Mouse (Mus musculus) kidney, postnatal 10 days (tissue): ENCODE data around the gene Ak5.
A peak's percentile ranks its signal among the peaks of the same experiment; 100 is the strongest.
"Not testable (repeated sequence)": the region's sequence is repeated elsewhere in the genome, so short reads cannot be mapped to it uniquely, and the experiment has no call there.

ENCODE experiments used
- DNase-seq: peaks from one replicate; pipeline ENCODE4 v3.0.0; 2021; ENCODE audit warnings: mixed read lengths

The Ak5 gene

DNA sequence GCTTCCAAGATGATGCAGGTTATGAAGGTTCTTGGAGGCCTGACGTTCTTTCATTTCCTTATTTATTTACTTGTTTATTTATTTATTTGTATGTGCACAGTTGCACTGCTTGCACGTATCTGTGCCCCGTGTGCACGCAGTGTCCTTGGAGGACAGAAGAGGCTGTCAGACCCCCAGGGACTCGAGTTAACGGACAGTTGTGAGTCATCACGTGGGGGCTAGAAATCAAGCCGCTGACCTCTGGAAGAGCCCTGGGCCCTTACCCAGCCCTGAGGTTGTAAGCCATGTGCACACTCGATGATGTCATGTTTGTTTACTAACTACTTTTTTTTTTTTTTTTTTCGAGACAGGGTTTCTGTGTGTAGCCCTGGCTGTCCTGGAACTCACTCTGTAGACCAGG is 197.8 kb downstream of the Ak5 start:
- no peak for DNase-seq

- peak; percentile 3 for DNase-seq
Observed at GRCm38 (mm10) chr3:152469423-152470200, 198.5 kb downstream of the Ak5 start.

GRCm38 (mm10) chr3:152468569-152469041 is 199.6 kb downstream of the Ak5 start:
- no peak for DNase-seq

GRCm38 (mm10) chr3:152468032-152468431 is 200.1 kb downstream of the Ak5 start:
- DNase-seq, result no peak

- DNase-seq, result no peak
Observed at GRCm38 (mm10) chr3:152467312-152467711, 200.8 kb downstream of the Ak5 start.

DNA sequence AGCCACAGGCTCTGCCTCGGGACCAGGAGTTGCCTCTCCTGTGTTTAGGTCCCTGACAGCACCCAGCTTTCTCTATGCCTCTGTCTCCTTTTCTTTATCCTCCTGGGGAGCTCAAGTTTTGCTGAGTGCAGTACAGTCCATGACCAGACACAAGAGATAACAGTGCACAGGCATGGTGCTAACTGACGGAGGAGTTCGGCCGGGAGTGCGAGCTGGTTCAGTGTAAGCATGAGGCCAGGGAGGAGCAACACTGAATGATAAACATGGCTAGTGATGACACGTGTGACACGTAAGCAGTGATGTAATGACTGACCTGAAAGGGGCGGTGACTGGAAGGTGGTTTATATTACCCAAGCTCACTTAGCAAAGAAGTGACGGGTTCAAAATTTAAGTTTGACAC is 201.3 kb downstream of the Ak5 start:
- DNase-seq, result no peak

DNA sequence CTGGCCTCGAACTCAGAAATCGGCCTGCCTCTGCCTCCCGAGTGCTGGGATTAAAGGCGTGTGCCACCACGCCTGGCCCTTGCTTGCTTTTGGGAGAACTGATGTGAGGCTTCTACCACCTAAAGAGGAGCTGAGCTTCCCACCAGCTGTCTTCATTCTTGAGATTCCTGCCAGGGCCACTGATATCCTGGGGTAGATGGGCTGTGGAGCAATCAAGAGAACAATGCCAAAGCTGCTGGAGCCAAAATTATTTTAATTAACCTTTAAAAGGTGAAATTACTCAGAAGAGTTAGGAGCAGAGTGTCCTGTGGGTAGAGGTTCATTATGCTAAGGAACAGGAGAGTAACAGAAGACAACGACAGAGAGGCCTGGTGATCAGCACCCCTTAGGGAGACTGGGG is 202.8 kb downstream of the Ak5 start:
- no peak for DNase-seq

GRCm38 (mm10) chr3:152464462-152464861 is 203.7 kb downstream of the Ak5 start:
- no peak for DNase-seq

- no peak for DNase-seq
Observed at GRCm38 (mm10) chr3:152462900-152463299, 205.3 kb downstream of the Ak5 start.

DNA sequence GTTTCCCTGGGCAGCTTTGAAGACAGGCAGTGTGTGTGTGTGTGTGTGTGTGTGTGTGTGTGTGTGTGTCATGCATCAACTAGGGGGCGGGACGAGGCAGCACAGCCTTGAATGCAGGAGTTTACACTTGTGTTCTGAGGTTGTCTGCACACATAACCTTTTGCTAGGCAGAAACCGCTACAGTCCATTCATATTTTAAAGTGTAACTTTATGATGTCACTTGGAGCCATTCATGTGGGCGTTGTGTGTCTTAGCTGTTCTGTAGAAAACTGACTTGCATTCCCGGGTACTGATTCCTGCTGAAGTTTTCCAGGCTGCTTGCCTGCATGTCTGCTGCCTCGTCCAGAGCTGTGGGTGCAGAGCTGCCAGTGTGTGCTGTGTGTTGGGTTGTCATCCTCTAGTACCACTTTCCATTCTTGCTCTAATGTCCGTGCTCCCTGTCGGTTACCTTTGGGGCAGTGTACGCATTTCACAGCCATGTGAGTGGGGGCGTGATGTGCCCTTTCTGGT is 206.1 kb downstream of the Ak5 start:
- no peak for DNase-seq

DNA sequence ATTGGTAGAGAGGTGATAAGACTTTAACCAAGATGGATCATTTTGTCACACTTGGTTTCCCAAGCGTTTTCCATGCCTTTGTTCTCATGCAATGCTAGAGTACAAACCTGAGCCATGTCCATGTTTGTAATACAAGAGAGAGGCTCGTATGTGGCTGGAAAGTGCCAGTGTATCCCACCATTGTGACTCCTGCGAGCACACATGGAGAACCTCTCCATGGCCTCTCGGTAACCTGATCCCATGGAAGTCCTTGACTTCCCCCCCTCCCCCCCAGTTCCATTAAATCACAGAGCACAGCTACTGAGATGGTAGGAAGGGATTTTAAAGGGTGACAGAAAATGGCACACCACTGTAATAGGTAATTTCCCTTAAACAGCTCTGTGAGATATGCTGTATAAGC is 207.4 kb downstream of the Ak5 start:
- no peak for DNase-seq

DNA sequence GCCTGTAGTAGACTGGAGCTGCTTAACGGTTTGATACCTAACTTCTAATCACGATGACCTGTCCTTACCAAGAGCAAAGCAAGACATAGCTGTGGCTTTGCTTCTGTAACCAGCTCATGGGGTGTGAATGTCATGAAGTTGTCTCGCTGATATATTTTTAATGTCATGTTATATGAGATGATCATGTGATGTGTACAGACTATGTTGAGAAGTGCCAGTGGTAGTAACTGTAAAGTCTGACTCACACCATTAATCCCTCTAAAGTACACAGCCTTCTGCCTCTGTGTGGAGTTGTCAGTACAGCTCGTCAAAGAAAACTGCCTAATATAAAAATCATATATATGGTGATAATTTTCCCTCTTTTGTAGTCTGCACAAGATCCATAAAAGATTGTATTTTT is 209.3 kb downstream of the Ak5 start:
- not testable (repeated sequence) for DNase-seq

GRCm38 (mm10) chr3:152457308-152458035 is 210.7 kb downstream of the Ak5 start:
- no peak for DNase-seq

GRCm38 (mm10) chr3:152453163-152453562 is 215.0 kb downstream of the Ak5 start:
- DNase-seq, result no peak

DNA sequence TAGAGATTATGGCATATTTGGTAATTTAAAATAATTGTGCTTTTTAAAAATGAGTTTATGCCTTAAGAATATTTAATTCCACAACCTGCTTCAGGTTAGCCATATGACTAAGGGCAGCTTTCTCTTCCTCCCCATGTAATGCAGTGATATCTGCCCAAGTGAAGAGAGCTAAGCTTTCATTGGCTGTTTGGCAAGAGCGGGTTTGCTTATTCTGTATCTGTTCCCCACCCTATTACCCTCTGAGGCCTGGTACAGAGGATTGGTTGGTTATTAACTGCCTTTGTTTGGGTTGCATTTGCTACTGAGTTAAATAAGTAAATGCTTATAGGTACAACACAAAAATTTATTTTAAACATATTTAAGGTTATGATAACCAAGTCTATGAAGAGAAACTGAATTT is 221.2 kb downstream of the Ak5 start:
- DNase-seq, result no peak

DNA sequence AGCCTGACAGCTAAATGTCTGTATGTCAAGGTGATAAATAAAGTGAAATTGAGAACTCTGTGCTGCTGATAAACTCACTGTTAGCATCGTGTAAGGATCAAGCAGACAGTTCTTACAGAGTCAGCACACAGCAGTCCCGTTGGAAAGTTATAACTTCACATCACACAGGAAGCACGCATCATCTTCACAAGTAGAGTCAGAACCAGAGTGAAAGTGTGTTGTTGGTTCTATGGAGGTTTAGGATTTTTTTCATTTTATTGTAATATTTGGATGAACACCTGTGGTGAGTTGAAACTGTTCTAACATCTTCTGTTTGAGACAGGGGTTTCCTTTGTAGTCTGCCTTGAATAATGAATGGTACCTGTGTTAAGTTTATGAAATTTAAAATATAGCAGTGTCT is 224.0 kb downstream of the Ak5 start:
- no peak for DNase-seq

DNA sequence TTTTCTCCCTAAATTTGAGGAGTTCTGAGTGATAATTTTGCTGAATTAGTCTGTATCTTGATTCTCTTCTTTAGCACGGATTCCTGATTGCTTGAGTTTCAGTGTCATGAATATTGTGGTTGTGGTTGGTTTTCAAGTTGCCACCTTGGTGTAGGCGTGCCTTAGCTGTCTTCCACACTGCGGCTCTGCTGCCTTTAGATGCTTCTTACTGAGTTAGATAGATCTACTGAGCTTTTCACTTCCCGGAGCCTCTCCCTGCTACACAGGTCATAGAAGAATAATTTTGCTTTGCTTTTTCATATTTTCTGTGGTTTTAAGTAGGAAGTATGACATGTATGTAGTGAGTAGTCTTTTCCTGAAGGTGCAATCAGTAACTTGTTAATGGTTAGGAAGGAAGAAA is 225.4 kb downstream of the Ak5 start:
- no peak for DNase-seq

- peak; percentile 27 for DNase-seq
Observed at GRCm38 (mm10) chr3:152438068-152438467, 230.1 kb downstream of the Ak5 start.

DNA sequence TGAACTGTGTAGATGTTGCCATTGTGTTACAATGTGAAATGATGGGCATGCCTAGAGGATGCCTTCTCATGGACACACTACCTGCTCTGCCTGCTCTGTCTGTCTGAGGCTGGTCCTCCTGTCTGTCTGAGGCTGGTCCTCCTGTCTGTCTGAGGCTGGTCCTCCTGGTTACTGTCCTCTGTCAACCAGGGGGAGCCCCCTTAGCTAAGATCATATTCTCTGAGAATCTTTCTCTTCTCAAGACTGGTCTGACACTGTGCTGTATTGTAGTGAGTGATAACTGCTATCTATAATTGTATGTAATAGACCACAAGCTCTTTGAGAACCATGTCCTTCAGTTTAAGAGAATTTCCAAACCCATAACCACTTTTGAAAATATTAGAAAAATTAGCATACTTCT is 232.6 kb downstream of the Ak5 start:
- no peak for DNase-seq

DNA sequence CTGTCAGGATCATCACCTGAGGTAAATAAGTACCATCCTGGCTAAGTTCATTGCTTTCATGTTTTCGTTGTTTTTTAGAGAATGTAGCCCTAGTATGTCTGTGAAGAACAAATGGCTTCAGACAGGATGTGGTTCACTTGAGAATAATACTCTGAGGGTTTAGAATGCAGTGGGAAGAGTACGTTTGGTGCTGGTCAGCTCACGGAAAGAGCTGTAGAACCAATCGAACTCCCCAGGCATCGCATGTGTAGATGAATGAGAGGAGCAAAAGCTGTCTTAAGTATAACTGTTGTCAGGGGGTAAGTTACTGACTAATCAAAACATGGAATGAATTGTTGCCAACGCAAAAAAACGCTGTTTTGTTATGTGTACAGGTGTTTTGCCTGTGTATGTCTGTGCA is 235.5 kb downstream of the Ak5 start:
- no peak for DNase-seq

- no peak for DNase-seq
Observed at GRCm38 (mm10) chr3:152428925-152429324, 239.2 kb downstream of the Ak5 start.
